ENCODE assay signal across 9 mouse cellular contexts in the genomic region with DNA sequence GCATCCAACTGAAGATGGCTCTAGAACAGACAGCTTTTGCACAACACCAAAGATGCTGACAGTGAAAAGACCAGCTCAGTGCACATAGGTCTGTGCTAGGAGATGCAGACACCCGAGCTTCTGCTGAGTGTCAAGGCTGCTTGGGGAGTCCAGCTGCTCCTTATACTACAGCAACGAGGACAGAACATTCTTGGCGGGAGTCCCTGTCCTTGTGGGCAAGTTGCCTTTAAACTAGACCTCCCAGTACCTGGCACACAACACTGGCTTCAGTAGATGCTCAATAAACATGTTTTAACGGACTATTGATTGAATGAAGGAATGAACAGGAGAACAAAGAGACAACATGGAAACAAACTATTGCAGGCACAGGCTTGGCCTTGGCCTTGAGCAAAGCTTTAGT.
DNase-seq lines count a peak whose midpoint lies in the region; ATAC-seq lines count a peak whose summit lies in the region.
"Had no signal": no experiment of that assay in that cellular context is flagged by ENCODE, and none has a peak within 500 bp of the region (broad histone marks: within the 10 kb centered on the region; RNA-seq: fewer than 3 reads in every experiment).

No protein-coding gene starts in this region.

- DNase-seq in embryonic facial prominence, embryonic 10.5 days (ENCODE audit: low spot score): no peak
- peak; percentile 49 for DNase-seq in adrenal gland, adult 8-10 months
- peak; percentile 48 for DNase-seq in heart, postnatal 25 days (ENCODE audit: low spot score)
- DNase-seq in lung, postnatal 14 days: peak; percentile 66
- DNase-seq in layer of hippocampus, postnatal 36 days: no peak
- DNase-seq in left cerebral cortex, postnatal 14 days (ENCODE audit: low spot score in 2 of 2): no peak
- DNase-seq in layer of hippocampus, adult 18-20 months (ENCODE audit: low spot score in 2 of 2): no peak
- DNase-seq: retina, postnatal 1 day had no signal

- intact Hi-C loops in heart, postnatal 25 days (cut with DNase I): no loop called here
- intact Hi-C loops in left cerebral cortex, postnatal 14 days (cut with DNase I): no loop called here

- no peak overlapping the region for H3K4me3 ChIP-seq in embryonic facial prominence, embryonic 12.5 days
- no peak overlapping the region for H3K4me3 ChIP-seq in embryonic facial prominence, embryonic 10.5 days

- no peaks in the 10 kb centered on the region for H3K36me3 ChIP-seq in embryonic facial prominence, embryonic 12.5 days
- no peaks in the 10 kb centered on the region for H3K36me3 ChIP-seq in embryonic facial prominence, embryonic 10.5 days (replicated peaks)

- H3K4me2 ChIP-seq in embryonic facial prominence, embryonic 12.5 days (replicated peaks): no peak overlapping the region

- ATAC-seq in embryonic facial prominence, embryonic 12.5 days (ENCODE audit: insufficient number of reproducible peaks, insufficient read depth, low FRiP score, low TSS enrichment): no peak

- 0 out of 2 replicates have a peak, but pooled peaks cover 9% of the 10 kb centered on the region for H3K4me1 ChIP-seq in embryonic facial prominence, embryonic 12.5 days
- peaks cover 20% of the 10 kb centered on the region for H3K4me1 ChIP-seq in embryonic facial prominence, embryonic 10.5 days

- no peaks in the 10 kb centered on the region for H3K9me3 ChIP-seq in embryonic facial prominence, embryonic 12.5 days
- no peaks in the 10 kb centered on the region for H3K9me3 ChIP-seq in embryonic facial prominence, embryonic 10.5 days

- no peaks in the 10 kb centered on the region for H3K27me3 ChIP-seq in embryonic facial prominence, embryonic 12.5 days
- no peaks in the 10 kb centered on the region for H3K27me3 ChIP-seq in embryonic facial prominence, embryonic 10.5 days (replicated peaks; ENCODE audit: low read depth, poor library complexity, severe bottlenecking)

- WGBS in embryonic facial prominence, embryonic 12.5 days: 72% methylated on average over 4 of the region's 4 CpGs
- 80% methylated on average over 4 of the region's 4 CpGs for WGBS in embryonic facial prominence, embryonic 10.5 days

- no peak overlapping the region for H3K9ac ChIP-seq in embryonic facial prominence, embryonic 12.5 days

- H3K27ac ChIP-seq in embryonic facial prominence, embryonic 12.5 days: 0 out of 2 replicates have a peak overlapping the region, but pooled peaks have one; percentile 23
- H3K27ac ChIP-seq in embryonic facial prominence, embryonic 10.5 days (replicated peaks): no peak overlapping the region

Comparison
In these comparisons a context has a peak if more than half of its experiments do, and no peak if none do; other contexts are left out.
1. DNase-seq: peak in adrenal gland, adult 8-10 months (single experiment), heart, postnatal 25 days (single experiment) and lung, postnatal 14 days (single experiment); none in embryonic facial prominence, embryonic 10.5 days (single experiment), layer of hippocampus, postnatal 36 days (0 of 2), left cerebral cortex, postnatal 14 days (0 of 2) and layer of hippocampus, adult 18-20 months (0 of 2).